Mouse (Mus musculus) effector memory CD4-positive, alpha-beta T cell, adult 5 months (primary cell): ENCODE data around the gene Prc1. TPM values are rescaled to one million over a fixed set of nuclear protein-coding genes. Genes with fewer than 3 reads are reported as not detected.

Experiments used
- polyA plus RNA-seq: library from polyadenylated mRNA; unstranded; fragments of 100-300 nt; shearing (Covaris generic); gene quantifications from one replicate; pipeline ENCODE4 v1.2.1, GENCODE M21; 2017

The Prc1 gene
- polyA plus RNA-seq: 8.7 TPM

GRCm38 (mm10) chr7:80294062-80294763 is at the start of gene Prc1:
Gene Prc1 (plus strand): TSS chr7:80294450.

DNA sequence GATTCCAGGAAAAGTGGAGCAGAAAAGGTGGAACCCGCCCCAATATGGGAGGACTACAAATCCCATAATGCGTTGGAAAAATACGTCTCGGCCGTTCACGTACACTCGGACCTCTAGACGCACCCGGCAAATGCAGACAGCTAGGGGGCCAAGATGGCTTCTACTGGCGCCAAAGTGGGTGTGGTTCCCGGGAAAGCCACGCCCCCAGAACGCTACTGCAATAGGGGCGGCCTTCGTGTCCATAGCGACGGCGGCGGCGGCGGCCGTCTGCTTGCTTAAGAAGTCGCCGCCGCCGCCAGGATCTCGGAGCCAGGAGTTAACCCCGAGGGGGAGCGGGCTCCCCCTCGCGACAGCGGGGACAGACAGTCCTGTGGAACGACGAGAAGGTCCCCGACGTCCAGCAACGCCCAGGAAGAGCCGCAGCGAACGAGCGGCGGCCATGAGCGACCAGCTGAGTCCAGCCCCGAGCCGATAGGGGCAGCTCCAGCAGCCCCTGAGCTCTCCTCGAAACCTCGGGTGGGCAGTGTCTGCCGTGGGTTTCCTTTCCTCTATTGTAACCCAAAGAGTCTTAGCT is 48.0 kb upstream of the Prc1 start, which contains the start of gene Ttll13:
Gene Ttll13, plus strand, starts transcription at position 229 of the 574 bp plus-strand sequence.

DNA sequence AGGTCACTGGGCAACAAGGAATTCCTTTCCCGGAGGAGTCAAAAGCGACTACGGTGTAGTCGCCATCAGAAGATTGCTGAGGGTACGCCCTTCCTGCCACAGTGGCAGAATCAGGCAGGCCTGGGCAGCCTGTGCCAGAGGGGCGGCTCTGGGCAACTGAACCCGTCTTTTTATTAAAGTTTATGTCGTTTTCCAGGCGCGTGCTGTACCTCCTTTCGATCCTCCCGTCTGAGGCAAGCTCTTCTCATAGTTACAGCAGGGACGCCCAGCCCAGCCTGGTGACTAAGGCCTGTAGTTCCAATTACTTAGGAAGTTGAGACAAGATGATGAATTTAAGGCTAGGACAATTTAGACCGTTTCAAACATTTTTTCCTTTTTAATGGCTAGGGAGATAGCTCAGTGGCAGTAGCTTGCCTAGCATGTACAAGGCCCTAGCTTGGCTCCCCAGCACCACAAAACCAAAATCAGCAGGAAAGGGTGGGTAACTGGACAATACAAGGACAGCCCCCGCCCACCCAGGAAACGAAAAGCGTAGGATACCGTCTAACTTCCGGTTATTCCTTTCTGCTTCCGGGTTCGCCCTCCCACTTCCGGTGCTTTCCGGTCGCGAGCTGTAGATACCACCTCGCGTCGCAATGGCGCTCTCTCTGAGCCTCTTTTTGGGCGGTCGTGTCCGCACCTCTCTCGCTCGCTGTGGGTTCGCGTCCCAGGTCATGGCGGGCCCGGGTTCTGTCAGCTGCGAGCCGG is 33.5 kb upstream of the Prc1 start, which contains the start of gene Ngrn:
Gene Ngrn, plus strand, starts transcription at position 591 of the 747 bp plus-strand sequence.

GRCm38 (mm10) chr7:80268897-80269750 is 25.1 kb upstream of the Prc1 start, which contains the start of gene Vps33b:
Gene Vps33b (plus strand): TSS chr7:80269649.

DNA sequence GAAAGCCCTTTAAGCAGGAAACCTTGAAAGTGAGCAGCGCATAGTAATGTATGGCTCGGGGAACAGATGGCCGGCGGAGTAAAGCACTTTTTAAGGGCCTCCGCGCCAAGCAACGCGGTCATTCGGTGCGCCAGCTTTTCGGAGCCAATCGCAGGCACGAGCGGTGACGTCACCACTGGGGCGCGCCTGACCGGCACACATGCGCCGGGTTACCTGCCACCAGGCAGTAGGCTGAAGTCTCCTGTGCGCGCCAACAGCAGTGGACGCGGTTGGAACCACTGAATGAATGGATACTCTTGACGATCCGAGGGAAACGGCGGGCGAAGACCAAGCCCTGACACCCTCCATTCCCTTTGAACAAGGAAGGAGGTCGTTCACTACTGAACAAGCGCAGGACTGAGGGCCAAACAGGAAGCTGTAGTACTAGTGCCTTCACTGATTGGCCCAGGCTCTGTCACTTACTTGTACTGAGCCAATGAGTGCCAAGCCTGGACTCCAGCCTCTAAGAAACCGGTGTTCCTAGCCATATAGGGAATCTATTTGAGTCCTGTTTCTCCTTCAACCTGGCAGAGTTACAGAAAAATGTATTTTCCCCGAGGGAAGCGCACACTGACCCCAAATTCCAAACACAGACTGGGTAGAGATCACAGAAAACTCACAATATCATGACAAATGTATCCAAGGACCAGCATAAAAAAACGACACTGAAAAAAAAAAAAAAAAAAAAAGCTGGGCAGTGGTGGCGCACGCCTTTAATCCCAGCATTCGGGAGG is 30.0 kb downstream of the Prc1 start, which contains the start of gene Rccd1:
Gene Rccd1, minus strand, starts transcription at position 412 of the 773 bp plus-strand sequence.

DNA sequence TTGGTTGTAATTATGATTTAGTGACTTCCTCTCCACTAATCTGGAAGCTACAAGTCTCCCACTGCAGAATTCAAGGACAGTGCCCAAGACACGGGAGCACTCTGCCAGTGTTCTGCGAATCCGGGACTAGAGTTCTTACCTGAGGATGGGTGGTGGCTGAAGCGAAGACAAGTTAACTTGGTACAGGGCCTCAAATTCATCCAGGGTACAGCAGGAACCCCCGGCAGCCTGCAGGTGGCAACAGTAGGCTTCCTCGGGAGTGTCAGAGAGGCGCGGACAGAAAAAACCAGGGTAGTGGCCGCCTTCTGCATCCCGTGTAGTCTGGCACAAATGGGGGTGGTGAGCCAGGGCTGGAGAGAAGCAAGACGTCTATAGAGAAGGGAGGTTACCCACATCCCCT is 46.5 kb downstream of the Prc1 start, which contains the start of gene Unc45a:
Gene Unc45a, minus strand, starts transcription at position 213 of the 400 bp plus-strand sequence.

GRCm38 (mm10) chr7:80342858-80343257 is 48.6 kb downstream of the Prc1 start, which contains the start of gene Hddc3:
Gene Hddc3 (plus strand): TSS chr7:80343104.

Other genes starting within 250 kb of the Prc1 start
- 36.3 TPM for gene Idh2, start 179.1 kb upstream of the Prc1 start, polyA plus RNA-seq
- 6.3 TPM for gene Sema4b, start 107.6 kb upstream of the Prc1 start, polyA plus RNA-seq
- 71.5 TPM for gene Cib1, start 61.6 kb upstream of the Prc1 start, polyA plus RNA-seq
- gene Gdpgp1, start 61.6 kb upstream of the Prc1 start, polyA plus RNA-seq: 2.4 TPM
- gene Ttll13, start 48.1 kb upstream of the Prc1 start, polyA plus RNA-seq: not detected
- gene Ngrn, start 33.2 kb upstream of the Prc1 start, polyA plus RNA-seq: 20.9 TPM
- 42.4 TPM for gene Vps33b, start 24.8 kb upstream of the Prc1 start, polyA plus RNA-seq
- 34.1 TPM for gene Rccd1, start 30.0 kb downstream of the Prc1 start, polyA plus RNA-seq
- 165 TPM for gene Unc45a, start 46.6 kb downstream of the Prc1 start, polyA plus RNA-seq
- 6.1 TPM for gene Hddc3, start 48.7 kb downstream of the Prc1 start, polyA plus RNA-seq
- 97.4 TPM for gene Man2a2, start 76.9 kb downstream of the Prc1 start, polyA plus RNA-seq
- gene Fes, start 93.5 kb downstream of the Prc1 start, polyA plus RNA-seq: 4.8 TPM
- 190 TPM for gene Furin, start 111.0 kb downstream of the Prc1 start, polyA plus RNA-seq
- gene Blm, start 240.7 kb downstream of the Prc1 start, polyA plus RNA-seq: 8.0 TPM